Mouse (Mus musculus) heart, adult 11 months (tissue): ENCODE measurements around the gene Grm8.
A peak's percentile ranks its signal among the peaks of the same experiment; 100 is the strongest.

ENCODE experiments used
- DNase-seq: peaks from one replicate; pipeline ENCODE4 v3.0.0; 2022

Grm8 gene

GRCm38 (mm10) chr6:28135001-28135401 is at the start of gene Grm8:
Grm8 (minus strand) TSS chr6:28135178.
- peak; percentile 81 for DNase-seq

- no peak for DNase-seq
Measured at GRCm38 (mm10) chr6:28169851-28170539, 35.0 kb upstream of the Grm8 start.

- DNase-seq = no peak
Measured at GRCm38 (mm10) chr6:28160399-28160798, 25.4 kb upstream of the Grm8 start.

GRCm38 (mm10) chr6:28146445-28146844 is 11.5 kb upstream of the Grm8 start:
- no peak for DNase-seq

- no peak for DNase-seq
Measured at GRCm38 (mm10) chr6:28142332-28142731, 7.4 kb upstream of the Grm8 start.

GRCm38 (mm10) chr6:28135411-28136233 is 644 bp upstream of the Grm8 start:
- DNase-seq = peak; percentile 97

- DNase-seq = peak; percentile 83
Measured at GRCm38 (mm10) chr6:28134251-28134801, 652 bp downstream of the Grm8 start.

GRCm38 (mm10) chr6:28133206-28134063 is 1.5 kb downstream of the Grm8 start:
- peak; percentile 78 for DNase-seq

- DNase-seq = peak; percentile 42
Measured at GRCm38 (mm10) chr6:28132056-28132455, 2.9 kb downstream of the Grm8 start.

- peak; percentile 10 for DNase-seq
Measured at GRCm38 (mm10) chr6:28128871-28129270, 6.1 kb downstream of the Grm8 start.

- no peak for DNase-seq
Measured at GRCm38 (mm10) chr6:28115519-28115918, 19.5 kb downstream of the Grm8 start.

- DNase-seq = no peak
Measured at GRCm38 (mm10) chr6:28114916-28115315, 20.1 kb downstream of the Grm8 start.

GRCm38 (mm10) chr6:28111551-28111950 is 23.4 kb downstream of the Grm8 start:
- DNase-seq = peak; percentile 87

GRCm38 (mm10) chr6:28102608-28103316 is 32.2 kb downstream of the Grm8 start:
- DNase-seq = no peak

- DNase-seq = no peak
Measured at GRCm38 (mm10) chr6:28100001-28100400, 35.0 kb downstream of the Grm8 start.

GRCm38 (mm10) chr6:28092511-28092910 is 42.5 kb downstream of the Grm8 start:
- DNase-seq = peak; percentile 61

GRCm38 (mm10) chr6:28091836-28092235 is 43.1 kb downstream of the Grm8 start:
- no peak for DNase-seq

- DNase-seq = no peak
Measured at GRCm38 (mm10) chr6:28090981-28091380, 44.0 kb downstream of the Grm8 start.

GRCm38 (mm10) chr6:28075534-28075933 is 59.4 kb downstream of the Grm8 start:
- no peak for DNase-seq

GRCm38 (mm10) chr6:28074470-28074869 is 60.5 kb downstream of the Grm8 start:
- no peak for DNase-seq

- no peak for DNase-seq
Measured at GRCm38 (mm10) chr6:28051966-28052365, 83.0 kb downstream of the Grm8 start.

GRCm38 (mm10) chr6:28042339-28042738 is 92.6 kb downstream of the Grm8 start:
- DNase-seq = no peak
